Mouse (Mus musculus) embryonic facial prominence, embryonic 14.5 days (tissue): ENCODE measurements at regions not wholly inside any gene's neighbourhood (a gene's known extent, or its start where the extent isn't known, plus 50 kb on each side); places are given as distances from the start of the nearest gene placed in this dataset.

ENCODE experiments used
- ATAC-seq: fragments of 200-750 bp; cut with Nextera tagmentation; 2 replicates; pipeline ENCODE4 v1.8.0; 2017; ENCODE audit warnings: low read depth, moderate number of reproducible peaks, moderate TSS enrichment
- DNase-seq: peaks from one replicate; pipeline ENCODE4 v3.0.0-alpha.2; 2015; ENCODE audit warnings: low spot score
- H3K27ac ChIP-seq: fragments of 300-500 bp; sonication (generic); replicated peaks from 2 replicates; pipeline ENCODE4 v1.5.1; 2014; ENCODE audit warnings: low read depth, mild to moderate bottlenecking, low read length, moderate library complexity
- H3K27me3 ChIP-seq: fragments of 300-500 bp; sonication (generic); replicated peaks from 2 replicates; pipeline ENCODE4 v1.6.1; 2014; ENCODE audit warnings: low read length; ENCODE audit not compliant: control insufficient read depth, insufficient read depth
- H3K36me3 ChIP-seq: fragments of 300-500 bp; sonication (generic); 2 replicates; pipeline ENCODE4 v1.6.1; 2014; ENCODE audit warnings: low read length, mixed read lengths; ENCODE audit not compliant: control insufficient read depth, insufficient read depth
- H3K4me1 ChIP-seq: fragments of 300-500 bp; sonication (generic); 2 replicates; pipeline ENCODE4 v1.6.1; 2014; ENCODE audit warnings: antibody characterized with exemption, low read length; ENCODE audit not compliant: control insufficient read depth, insufficient read depth
- H3K4me2 ChIP-seq: fragments of 300-500 bp; sonication (generic); 2 replicates; pipeline ENCODE4 v1.6.1; 2014; ENCODE audit warnings: low read depth, mild to moderate bottlenecking, low read length, moderate library complexity, mixed read lengths
- H3K4me3 ChIP-seq: fragments of 300-500 bp; sonication (generic); 2 replicates; pipeline ENCODE4 v1.5.1; 2014; ENCODE audit warnings: low read depth, mild to moderate bottlenecking, low read length
- H3K9ac ChIP-seq: fragments of 300-500 bp; sonication (generic); 2 replicates; pipeline ENCODE4 v1.6.1; 2014; ENCODE audit warnings: low read depth, mild to moderate bottlenecking, low read length, moderate library complexity, mixed read lengths
- H3K9me3 ChIP-seq: fragments of 300-500 bp; sonication (generic); 2 replicates; pipeline ENCODE4 v1.6.1; 2016; ENCODE audit warnings: low read length; ENCODE audit not compliant: control insufficient read depth
- WGBS: fragments of 180-500 bp; shearing (Covaris S2); extraction: QIAGEN DNeasy Blood & Tissue Kit; methylation state at CpG from one replicate; pipeline ENCODE4 v1.1.7; 2014; 5-methylcytosine and 5-hydroxymethylcytosine counted together

GRCm38 (mm10) chr1:35821791-35822190, 246.4 kb upstream of the Hs6st1 start:
- Histone ChIP-seq H3K9me3 (no peaks in the 10 kb centered on the region), H3K4me1 (peaks cover 10% of the 10 kb centered on the region), H3K36me3 (no peaks in the 10 kb centered on the region), H3K9ac (no peak overlapping the region), H3K27me3 (no peaks in the 10 kb centered on the region), H3K4me3 (no peak overlapping the region), H3K27ac (no peak overlapping the region), H3K4me2 (no peak overlapping the region)
- ATAC-seq (no peak), DNase-seq (no peak)
- WGBS: 87% methylated on average over 6 of the region's 6 CpGs

- Histone ChIP-seq H3K9me3 (no peaks in the 10 kb centered on the region), H3K4me2 (peak overlapping the region; percentile 20; the same call in 1 of the 2 replicates), H3K9ac (no peak overlapping the region), H3K27me3 (no peaks in the 10 kb centered on the region), H3K36me3 (no peaks in the 10 kb centered on the region), H3K27ac (no peak overlapping the region), H3K4me3 (no peak overlapping the region), H3K4me1 (peaks cover 10% of the 10 kb centered on the region)
- WGBS: 41% methylated on average over 18 of the region's 19 CpGs
- DNase-seq (no peak), ATAC-seq (no peak)
Observed at GRCm38 (mm10) chr1:35822376-35823202, 245.6 kb upstream of the Hs6st1 start.

- ATAC-seq (no peak), DNase-seq (no peak)
- WGBS: 85% methylated on average over 4 of the region's 4 CpGs
- H3K4me2 ChIP-seq: no peak overlapping the region
- no peak overlapping the region for H3K27ac ChIP-seq
- no peaks in the 10 kb centered on the region for H3K36me3 ChIP-seq
- no peaks in the 10 kb centered on the region for H3K9me3 ChIP-seq
- peaks cover 10% of the 10 kb centered on the region for H3K4me1 ChIP-seq
- no peaks in the 10 kb centered on the region for H3K27me3 ChIP-seq
- no peak overlapping the region for H3K4me3 ChIP-seq
- no peak overlapping the region for H3K9ac ChIP-seq
Observed at GRCm38 (mm10) chr1:35823496-35823895, 244.7 kb upstream of the Hs6st1 start.

- DNase-seq: no peak
Observed at GRCm38 (mm10) chr1:35823981-35824880, 244.0 kb upstream of the Hs6st1 start.

GRCm38 (mm10) chr1:35825531-35825966, 242.7 kb upstream of the Hs6st1 start:
- Histone ChIP-seq H3K4me3 (no peak overlapping the region), H3K27ac (no peak overlapping the region), H3K27me3 (no peaks in the 10 kb centered on the region), H3K9ac (no peak overlapping the region), H3K4me2 (no peak overlapping the region), H3K4me1 (peaks cover 10% of the 10 kb centered on the region), H3K9me3 (no peaks in the 10 kb centered on the region), H3K36me3 (no peaks in the 10 kb centered on the region)
- 48% methylated on average over 10 of the region's 10 CpGs for WGBS
- ATAC-seq: peak; percentile 85
- DNase-seq: peak; percentile 40

More at GRCm38 (mm10) chr1:35823981-35824880, 244.0 kb upstream of the Hs6st1 start:
- H3K27me3 ChIP-seq: no peaks in the 10 kb centered on the region
- 39% methylated on average over 20 of the region's 24 CpGs for WGBS
- H3K36me3 ChIP-seq: no peaks in the 10 kb centered on the region
- H3K9me3 ChIP-seq: no peaks in the 10 kb centered on the region
- no peak overlapping the region for H3K27ac ChIP-seq
- H3K4me2 ChIP-seq: no peak overlapping the region
- H3K4me3 ChIP-seq: no peak overlapping the region
- peaks cover 10% of the 10 kb centered on the region for H3K4me1 ChIP-seq
- no peak for ATAC-seq
- H3K9ac ChIP-seq: no peak overlapping the region

GRCm38 (mm10) chr1:35826575-35827114, 241.6 kb upstream of the Hs6st1 start:
- WGBS: 64% methylated on average over 7 of the region's 7 CpGs
- ATAC-seq (no peak), DNase-seq (no peak)
- no peaks in the 10 kb centered on the region for H3K27me3 ChIP-seq
- H3K36me3 ChIP-seq: no peaks in the 10 kb centered on the region
- no peak overlapping the region for H3K4me3 ChIP-seq
- no peak overlapping the region for H3K9ac ChIP-seq
- H3K4me1 ChIP-seq: peaks cover 10% of the 10 kb centered on the region
- no peak overlapping the region for H3K27ac ChIP-seq
- no peaks in the 10 kb centered on the region for H3K9me3 ChIP-seq
- H3K4me2 ChIP-seq: no peak overlapping the region

- ATAC-seq: no peak
- H3K27ac ChIP-seq: no peak overlapping the region
- no peak overlapping the region for H3K4me3 ChIP-seq
- no peak for DNase-seq
- H3K36me3 ChIP-seq: no peaks in the 10 kb centered on the region
- H3K27me3 ChIP-seq: no peaks in the 10 kb centered on the region
- no peaks in the 10 kb centered on the region for H3K9me3 ChIP-seq
- 57% methylated on average over 3 of the region's 3 CpGs for WGBS
- H3K9ac ChIP-seq: no peak overlapping the region
- no peak overlapping the region for H3K4me2 ChIP-seq
- H3K4me1 ChIP-seq: peaks cover 10% of the 10 kb centered on the region
Observed at GRCm38 (mm10) chr1:35827471-35827870, 240.7 kb upstream of the Hs6st1 start.

- 0 out of 2 replicates have a peak, but pooled peaks cover under 1% of the 10 kb centered on the region for H3K9me3 ChIP-seq
- no peaks in the 10 kb centered on the region for H3K36me3 ChIP-seq
- ATAC-seq (no peak), DNase-seq (no peak)
- H3K27ac ChIP-seq: no peak overlapping the region
- no peak overlapping the region for H3K4me2 ChIP-seq
- no peaks in the 10 kb centered on the region for H3K27me3 ChIP-seq
- H3K4me1 ChIP-seq: no peaks in the 10 kb centered on the region
- no peak overlapping the region for H3K9ac ChIP-seq
- H3K4me3 ChIP-seq: no peak overlapping the region
- 72% methylated on average over 7 of the region's 7 CpGs for WGBS
Observed at GRCm38 (mm10) chr1:35834180-35834579, 234.0 kb upstream of the Hs6st1 start.
